Mouse (Mus musculus) midbrain, postnatal 0 days (tissue): ENCODE measurements at regions not wholly inside any gene's neighbourhood (a gene's known extent, or its start where the extent isn't known, plus 50 kb on each side); places are given as distances from the start of the nearest gene placed in this dataset. TPM values are rescaled to one million over a fixed set of nuclear protein-coding genes. Genes with fewer than 3 reads are reported as not detected.

Experiments
- ATAC-seq: fragments of 200-750 bp; cut with Nextera tagmentation; 2 replicates; pipeline ENCODE4 v1.8.0; 2017; ENCODE audit warnings: moderate number of reproducible peaks, mild to moderate bottlenecking, moderate TSS enrichment, moderate library complexity; ENCODE audit not compliant: low FRiP score
- DNase-seq: peaks from one replicate; pipeline ENCODE4 v3.0.0-alpha.2; 2015; ENCODE audit warnings: low spot score
- H3K27ac ChIP-seq: fragments of 300-500 bp; sonication (generic); 2 replicates; pipeline ENCODE4 v1.5.1; 2014; ENCODE audit warnings: low read depth, mild to moderate bottlenecking, low read length, mixed read lengths
- H3K27me3 ChIP-seq: fragments of 300-500 bp; sonication (generic); 2 replicates; pipeline ENCODE4 v1.6.1; 2014; ENCODE audit warnings: low read length, control low read depth, mixed read lengths; ENCODE audit not compliant: insufficient read depth
- H3K36me3 ChIP-seq: fragments of 300-500 bp; sonication (generic); 2 replicates; pipeline ENCODE4 v1.6.1; 2014; ENCODE audit warnings: low read length, control low read depth, mixed read lengths; ENCODE audit not compliant: insufficient read depth
- H3K4me1 ChIP-seq: fragments of 300-500 bp; sonication (generic); 2 replicates; pipeline ENCODE4 v1.6.1; 2014; ENCODE audit warnings: mild to moderate bottlenecking, control low read depth, antibody characterized with exemption, low read length, mixed read lengths; ENCODE audit not compliant: insufficient read depth
- H3K4me2 ChIP-seq: fragments of 300-500 bp; sonication (generic); 2 replicates; pipeline ENCODE4 v1.6.1; 2014; ENCODE audit warnings: low read depth, mild to moderate bottlenecking, low read length, mixed read lengths; ENCODE audit not compliant: poor library complexity, severe bottlenecking
- H3K4me3 ChIP-seq: fragments of 300-500 bp; sonication (generic); 2 replicates; pipeline ENCODE4 v1.5.1; 2014; ENCODE audit warnings: low read depth, mild to moderate bottlenecking, low read length, moderate library complexity
- H3K9ac ChIP-seq: fragments of 300-500 bp; sonication (generic); replicated peaks from 2 replicates; pipeline ENCODE4 v1.6.1; 2014; ENCODE audit warnings: mild to moderate bottlenecking, low read length, moderate library complexity, mixed read lengths; ENCODE audit not compliant: poor library complexity, severe bottlenecking
- H3K9me3 ChIP-seq: fragments of 300-500 bp; sonication (generic); 2 replicates; pipeline ENCODE4 v1.6.1; 2016; ENCODE audit warnings: low read length, control low read depth
- CTCF ChIP-seq: IDR thresholded peaks from 2 replicates; pipeline ENCODE4 v1.5.1; 2016; ENCODE audit warnings: antibody characterized with exemption, mild to moderate bottlenecking
- WGBS: fragments of 180-500 bp; shearing (Covaris S2); extraction: QIAGEN DNeasy Blood & Tissue Kit; methylation state at CpG from one replicate; pipeline ENCODE4 v1.1.7; 2014; 5-methylcytosine and 5-hydroxymethylcytosine counted together
- microRNA-seq: library from miRNA; unstranded; fragments of <30 nt; microRNA quantifications from one replicate; pipeline ENCODE4, GENCODE M21; 2016; ENCODE audit warnings: borderline number of aligned reads

DNA sequence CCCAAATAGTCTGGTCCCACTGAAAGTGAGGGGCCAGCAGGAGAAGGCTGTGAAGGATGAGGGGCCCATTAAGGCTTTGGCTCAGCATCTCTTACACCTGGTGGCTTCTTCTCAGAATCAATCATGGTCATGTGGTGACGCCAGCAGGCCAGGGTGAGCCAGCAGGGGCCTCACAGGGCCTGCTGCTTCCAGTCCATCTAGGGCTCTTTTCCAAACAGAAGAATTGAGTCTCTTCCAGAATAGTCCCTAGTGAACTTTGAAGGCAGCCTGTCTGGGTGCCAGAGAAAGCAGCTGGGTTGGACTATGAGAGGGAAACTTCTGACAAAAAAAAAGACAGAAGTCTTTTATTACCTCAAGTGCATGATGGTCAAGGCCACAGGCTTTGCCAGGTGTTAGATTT lies 65.6 kb upstream of the Btbd11 start:
- Histone ChIP-seq H3K36me3 (no peaks in the 10 kb centered on the region), H3K27me3 (no peaks in the 10 kb centered on the region), H3K4me3 (no peak overlapping the region), H3K4me2 (no peak overlapping the region), H3K4me1 (no peaks in the 10 kb centered on the region), H3K9me3 (no peaks in the 10 kb centered on the region), H3K9ac (no peak overlapping the region), H3K27ac (no peak overlapping the region)
- ATAC-seq (no peak), DNase-seq (peak; percentile 50)
- 67% methylated on average over 1 of the region's 1 CpGs for WGBS
- no peak for TF ChIP-seq CTCF

DNA sequence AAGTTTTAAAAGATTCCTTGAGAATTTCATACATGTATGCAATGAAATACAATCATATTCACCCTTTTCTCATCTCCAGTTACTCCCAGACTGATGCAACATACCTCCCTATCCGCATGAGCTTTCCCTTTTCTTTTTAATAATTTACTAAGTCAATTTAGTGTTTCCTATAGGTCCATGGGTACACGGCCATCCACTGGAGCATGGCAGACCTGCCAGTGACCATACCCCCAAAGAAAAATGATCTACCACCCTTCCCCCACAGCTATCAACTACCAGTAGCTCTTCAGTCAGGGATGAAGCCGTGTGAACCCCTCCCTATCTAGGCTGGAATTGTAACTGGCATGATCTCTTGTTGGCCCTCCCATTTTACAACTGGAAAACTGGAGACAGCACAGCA lies 64.3 kb upstream of the Btbd11 start:
- Histone ChIP-seq H3K27me3 (no peaks in the 10 kb centered on the region), H3K4me1 (no peaks in the 10 kb centered on the region), H3K4me2 (no peak overlapping the region), H3K27ac (no peak overlapping the region), H3K9ac (no peak overlapping the region), H3K4me3 (no peak overlapping the region), H3K36me3 (no peaks in the 10 kb centered on the region), H3K9me3 (no peaks in the 10 kb centered on the region)
- ATAC-seq, result no peak
- no peak for TF ChIP-seq CTCF
- DNase-seq, result no peak
- 90% methylated on average over 3 of the region's 3 CpGs for WGBS

DNA sequence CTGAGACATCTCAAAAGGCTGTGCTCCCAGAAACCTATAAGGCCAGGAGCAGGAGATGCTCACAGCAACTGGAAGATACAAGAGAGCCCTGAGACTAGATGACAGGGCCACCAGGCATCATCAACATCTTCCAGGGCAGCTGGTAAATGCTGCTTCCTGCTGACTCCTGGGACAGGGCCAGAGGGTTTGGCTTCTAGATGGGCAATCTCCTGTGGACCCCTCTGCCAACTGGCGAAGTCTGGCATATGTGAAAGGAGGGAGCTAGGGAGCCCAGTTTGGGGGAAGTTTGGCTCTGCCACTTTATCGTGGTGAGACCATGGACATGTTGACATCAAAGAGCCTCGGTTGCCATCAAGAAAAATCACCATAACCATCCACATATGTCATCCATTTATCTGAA lies 57.2 kb upstream of the Btbd11 start:
- Histone ChIP-seq H3K36me3 (no peaks in the 10 kb centered on the region), H3K4me1 (no peaks in the 10 kb centered on the region; the same call in 1 of the 2 replicates), H3K9me3 (no peaks in the 10 kb centered on the region), H3K27ac (no peak overlapping the region), H3K4me3 (no peak overlapping the region), H3K4me2 (no peak overlapping the region), H3K9ac (no peak overlapping the region), H3K27me3 (no peaks in the 10 kb centered on the region)
- ATAC-seq (no peak), DNase-seq (peak; percentile 77)
- TF ChIP-seq CTCF, result no peak
- WGBS, result 82% methylated on average over 3 of the region's 3 CpGs

DNA sequence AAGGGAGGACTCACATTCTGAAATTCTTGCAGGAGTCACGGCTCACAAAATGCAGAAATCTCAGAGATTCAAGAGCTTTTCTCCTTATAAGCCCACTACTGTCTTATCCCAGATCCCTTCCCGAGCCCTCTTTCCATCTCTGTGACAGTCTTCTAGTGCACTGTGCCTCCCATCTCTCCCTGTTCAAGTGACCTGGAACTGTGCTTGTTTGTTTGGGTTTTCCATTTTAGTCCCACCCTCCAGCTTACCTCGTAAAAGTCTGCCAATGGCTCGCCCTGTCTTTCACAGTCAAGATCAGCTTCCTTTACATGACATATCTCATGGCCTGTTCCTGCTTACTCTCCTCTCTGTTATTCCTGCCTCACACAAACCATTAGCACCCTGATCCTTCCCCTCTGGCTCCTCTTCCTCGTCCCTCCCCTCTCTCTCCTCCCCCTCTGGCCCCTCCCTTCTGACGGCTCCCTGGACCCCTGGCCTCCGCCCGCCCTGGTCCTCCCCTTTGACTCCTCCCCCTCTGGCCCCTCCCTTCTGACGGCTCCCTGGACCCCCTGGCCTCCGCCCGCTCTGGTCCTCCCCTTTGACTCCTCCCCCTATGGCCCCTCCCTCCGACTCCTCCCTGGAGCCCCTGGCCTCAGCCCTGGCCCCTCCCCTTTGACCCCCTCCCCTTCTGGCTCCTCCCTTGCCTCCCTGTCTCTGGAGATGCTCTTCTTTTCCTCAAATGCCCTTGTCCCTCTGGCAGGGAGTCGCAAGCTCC lies 55.5 kb upstream of the Btbd11 start:
- Histone ChIP-seq H3K4me1 (no peaks in the 10 kb centered on the region; the same call in 1 of the 2 replicates), H3K27ac (no peak overlapping the region), H3K4me2 (peak overlapping the region; percentile 13; the same call in 1 of the 2 replicates), H3K9me3 (no peaks in the 10 kb centered on the region), H3K9ac (no peak overlapping the region), H3K36me3 (no peaks in the 10 kb centered on the region), H3K4me3 (no peak overlapping the region), H3K27me3 (no peaks in the 10 kb centered on the region)
- TF ChIP-seq CTCF, result no peak
- no peak for ATAC-seq
- 15% methylated on average over 13 of the region's 13 CpGs for WGBS
- no peak for DNase-seq

Small RNA genes in the stretch of these regions (microRNA-seq; reads per million reads assigned to microRNA genes)
- not detected for gene Gm27392
